Mouse (Mus musculus): Measurements from ENCODE around the gene Stra6l. TPM values are rescaled to one million over a fixed set of nuclear protein-coding genes. Genes with fewer than 3 reads are reported as not detected.
A peak's percentile ranks its signal among the peaks of the same experiment; 100 is the strongest.

Gene Stra6l
- total RNA-seq (2014; rRNA removed) (0.29 and 0.46 TPM in 2 replicates), polyA plus RNA-seq (2015; fragmentation: Nextera tagmentation; extraction: Ambion mirVana) (0.38 and 0.47 TPM in 2 replicates)

DNA sequence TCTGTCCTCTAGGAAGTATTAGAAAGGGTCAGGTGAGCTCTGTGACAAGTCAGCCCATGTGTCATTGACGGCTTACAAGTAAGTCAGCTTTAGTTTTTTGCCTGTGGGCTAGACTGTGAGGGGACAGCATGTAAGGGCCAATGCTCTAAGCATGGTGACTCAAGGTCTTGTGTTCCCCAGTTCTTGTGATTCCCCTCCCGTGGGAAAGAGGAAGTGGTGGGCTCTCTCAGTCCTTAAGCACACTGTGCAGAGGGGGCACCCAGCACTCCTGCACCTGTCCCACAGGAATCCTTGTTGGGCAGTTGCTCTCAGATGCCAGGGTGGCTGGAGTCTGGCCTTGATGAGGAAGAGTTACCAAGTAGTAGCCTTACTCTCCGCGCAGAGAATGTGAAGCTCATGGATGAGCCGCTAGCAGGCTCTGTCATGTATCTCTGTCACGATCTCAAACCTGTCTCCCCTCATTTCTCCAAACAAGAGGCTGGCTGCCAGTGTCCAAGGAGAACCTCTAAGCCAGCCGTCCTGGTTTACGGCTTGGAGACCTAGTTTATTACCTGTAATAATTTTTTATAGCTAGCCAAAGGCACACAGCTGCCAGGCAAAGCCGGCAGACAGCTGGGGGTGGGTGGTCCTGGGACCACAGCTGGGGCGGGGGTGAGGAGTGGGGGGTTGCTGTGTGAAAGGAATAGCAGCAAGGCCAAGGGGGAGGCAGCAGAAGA, at the start of gene Stra6l:
Gene Stra6l (plus strand): TSS at position 556 of the 716 bp plus-strand sequence.
- ATAC-seq (no peak), DNase-seq (no peak)
- H3K9me3 ChIP-seq (ENCODE audit: low read length): no peaks in the 10 kb centered on the region
- no peaks in the 10 kb centered on the region for H3K27me3 ChIP-seq (ENCODE audit: insufficient read depth, low read length)
- WGBS: 77% methylated on average over 10 of the region's 10 CpGs
- no peak within 1 kb of the TSS for H3K27ac ChIP-seq (ENCODE audit: low read depth, low read length)
- H3K4me3 ChIP-seq (ENCODE audit: low read depth, low read length): no peak within 1 kb of the TSS
- no peak within 1 kb of the TSS for H3K9ac ChIP-seq
- H3K4me1 ChIP-seq (ENCODE audit: insufficient read depth): no peaks in the 10 kb centered on the region
- H3K4me2 ChIP-seq (ENCODE audit: low read depth): no peak within 1 kb of the TSS
- TF ChIP-seq CTCF (IDR thresholded peaks at IDR 0.05; ENCODE audit: low read depth): no peak
- no peaks in the 10 kb centered on the region for H3K36me3 ChIP-seq (ENCODE audit: insufficient read depth)

DNA sequence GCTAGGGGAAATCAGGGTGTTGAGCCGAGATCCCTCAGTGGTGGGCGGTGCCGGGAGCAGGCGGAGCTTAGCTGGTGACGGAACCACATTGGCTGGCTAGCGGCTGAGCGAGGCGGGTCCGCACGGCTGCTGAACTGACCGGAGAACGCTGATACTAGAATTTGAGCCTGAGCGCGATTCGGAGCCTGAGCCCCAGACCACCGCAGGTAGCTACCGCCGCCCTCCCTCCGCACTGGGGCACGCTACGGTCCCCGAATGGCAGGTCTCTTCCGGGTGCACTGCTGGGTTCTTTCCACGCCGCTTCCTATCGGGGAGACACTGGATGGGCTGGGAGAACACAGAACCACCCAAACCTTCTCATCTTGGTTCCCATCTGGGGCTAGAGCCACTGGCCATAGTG, 49.5 kb upstream of the Stra6l start, which contains the start of gene Aldh1b1:
Gene Aldh1b1 (plus strand): TSS at position 59 of the 400 bp plus-strand sequence.
- peak within 1 kb of the TSS; percentile 79 for H3K4me2 ChIP-seq (ENCODE audit: low read depth)
- TF ChIP-seq CTCF (IDR thresholded peaks at IDR 0.05; ENCODE audit: low read depth): no peak

DNA sequence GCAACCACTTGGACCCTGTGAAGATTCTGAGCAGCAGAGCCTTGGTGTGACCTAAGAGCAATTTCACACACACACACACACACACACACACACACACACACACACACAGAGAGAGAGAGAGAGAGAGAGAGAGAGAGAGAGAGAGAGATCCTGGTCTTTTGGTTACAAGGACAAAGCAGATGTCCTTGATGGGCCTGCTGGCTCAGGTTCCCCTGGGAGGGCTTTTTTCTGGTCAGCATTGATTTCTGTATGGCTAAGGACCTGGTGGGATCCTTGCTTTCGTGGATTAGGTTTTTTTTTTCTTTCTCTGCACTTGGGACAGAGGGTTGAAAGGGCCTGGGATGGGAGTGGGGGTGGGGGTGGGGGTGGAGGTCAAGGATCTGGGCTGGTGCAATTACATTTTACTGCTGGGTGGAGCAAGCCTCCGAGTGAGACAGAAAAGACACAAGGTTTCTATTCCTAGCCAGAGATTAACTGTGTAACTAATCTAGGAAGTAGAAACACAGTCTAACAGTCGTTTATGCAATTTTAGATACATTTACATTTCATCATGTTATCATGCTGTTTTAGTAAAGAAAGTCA, 48.4 kb upstream of the Stra6l start:
- Histone ChIP-seq H3K9ac (no peak overlapping the region), H3K27me3 (ENCODE audit: insufficient read depth, low read length) (no peaks in the 10 kb centered on the region), H3K4me2 (ENCODE audit: low read depth) (peak overlapping the region; percentile 79), H3K9me3 (ENCODE audit: low read length) (no peaks in the 10 kb centered on the region), H3K36me3 (ENCODE audit: insufficient read depth) (peaks cover 15% of the 10 kb centered on the region), H3K27ac (ENCODE audit: low read depth, low read length) (no peak overlapping the region), H3K4me3 (ENCODE audit: low read depth, low read length) (no peak overlapping the region), H3K4me1 (ENCODE audit: insufficient read depth) (peaks cover 20% of the 10 kb centered on the region)
- no peak for TF ChIP-seq CTCF (IDR thresholded peaks at IDR 0.05; ENCODE audit: low read depth)
- DNase-seq (no peak), ATAC-seq (no peak)
- 43% methylated on average over 3 of the region's 3 CpGs for WGBS

More for the DNA sequence above, 49.5 kb upstream of the Stra6l start, which contains the start of gene Aldh1b1:
- Histone ChIP-seq H3K27ac (ENCODE audit: low read depth, low read length) (peak within 1 kb of the TSS; percentile 59), H3K4me1 (ENCODE audit: insufficient read depth) (peaks cover 20% of the 10 kb centered on the region), H3K4me3 (ENCODE audit: low read depth, low read length) (peak within 1 kb of the TSS; percentile 55), H3K27me3 (ENCODE audit: insufficient read depth, low read length) (no peaks in the 10 kb centered on the region), H3K9ac (peak within 1 kb of the TSS; percentile 61), H3K9me3 (ENCODE audit: low read length) (no peaks in the 10 kb centered on the region), H3K36me3 (ENCODE audit: insufficient read depth) (peaks cover 15% of the 10 kb centered on the region)
- ATAC-seq: peak; percentile 90
- peak; percentile 86 for DNase-seq
- WGBS: under 1% methylated on average over 26 of the region's 26 CpGs

DNA sequence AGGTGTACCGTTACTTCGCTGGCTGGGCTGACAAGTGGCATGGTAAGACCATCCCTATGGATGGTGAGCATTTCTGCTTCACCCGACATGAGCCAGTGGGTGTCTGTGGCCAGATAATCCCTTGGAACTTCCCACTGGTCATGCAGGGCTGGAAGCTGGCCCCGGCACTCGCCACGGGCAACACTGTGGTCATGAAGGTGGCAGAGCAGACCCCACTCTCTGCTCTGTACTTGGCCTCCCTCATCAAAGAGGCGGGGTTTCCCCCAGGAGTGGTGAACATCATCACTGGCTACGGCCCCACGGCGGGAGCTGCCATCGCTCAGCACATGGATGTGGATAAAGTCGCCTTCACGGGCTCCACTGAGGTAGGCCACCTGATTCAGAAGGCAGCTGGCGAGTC, 45.6 kb upstream of the Stra6l start:
- WGBS: 94% methylated on average over 14 of the region's 14 CpGs
- H3K27me3 ChIP-seq (ENCODE audit: insufficient read depth, low read length): no peaks in the 10 kb centered on the region
- ATAC-seq (no peak), DNase-seq (no peak)
- peaks cover 19% of the 10 kb centered on the region for H3K36me3 ChIP-seq (ENCODE audit: insufficient read depth)
- H3K4me3 ChIP-seq (ENCODE audit: low read depth, low read length): no peak overlapping the region
- no peak overlapping the region for H3K4me2 ChIP-seq (ENCODE audit: low read depth)
- no peak for TF ChIP-seq CTCF (IDR thresholded peaks at IDR 0.05; ENCODE audit: low read depth)
- H3K4me1 ChIP-seq (ENCODE audit: insufficient read depth): peaks cover 13% of the 10 kb centered on the region; the same call in 1 of the 2 replicates
- no peak overlapping the region for H3K9ac ChIP-seq
- H3K9me3 ChIP-seq (ENCODE audit: low read length): no peaks in the 10 kb centered on the region
- H3K27ac ChIP-seq (ENCODE audit: low read depth, low read length): no peak overlapping the region

DNA sequence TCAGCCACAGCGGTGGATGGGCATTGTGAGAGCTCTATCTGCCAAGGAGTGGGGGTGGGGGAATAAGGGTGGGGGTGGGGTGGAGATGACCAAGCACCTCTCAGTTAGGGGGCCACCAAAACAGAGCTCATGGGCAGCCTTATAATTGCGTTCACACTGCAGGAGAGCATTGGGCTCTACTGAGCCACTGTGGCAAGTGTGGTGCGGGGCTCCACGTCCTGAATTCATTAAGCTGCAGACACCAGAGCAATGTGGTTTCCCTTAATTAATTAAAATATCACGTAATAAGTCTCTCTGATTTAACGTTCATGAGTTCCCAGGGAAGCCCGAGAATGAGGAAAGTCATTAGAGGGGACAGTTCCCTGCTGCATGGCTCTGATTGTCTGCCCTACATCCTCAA, 40.4 kb upstream of the Stra6l start:
- no peak for ATAC-seq
- Histone ChIP-seq H3K4me3 (ENCODE audit: low read depth, low read length) (no peak overlapping the region), H3K36me3 (ENCODE audit: insufficient read depth) (peaks cover 38% of the 10 kb centered on the region), H3K4me2 (ENCODE audit: low read depth) (no peak overlapping the region), H3K9ac (no peak overlapping the region), H3K9me3 (ENCODE audit: low read length) (no peaks in the 10 kb centered on the region), H3K4me1 (ENCODE audit: insufficient read depth) (no peaks in the 10 kb centered on the region), H3K27me3 (ENCODE audit: insufficient read depth, low read length) (no peaks in the 10 kb centered on the region), H3K27ac (ENCODE audit: low read depth, low read length) (no peak overlapping the region)
- DNase-seq: no peak
- 13% methylated on average over 7 of the region's 7 CpGs for WGBS
- no peak for TF ChIP-seq CTCF (IDR thresholded peaks at IDR 0.05; ENCODE audit: low read depth)

DNA sequence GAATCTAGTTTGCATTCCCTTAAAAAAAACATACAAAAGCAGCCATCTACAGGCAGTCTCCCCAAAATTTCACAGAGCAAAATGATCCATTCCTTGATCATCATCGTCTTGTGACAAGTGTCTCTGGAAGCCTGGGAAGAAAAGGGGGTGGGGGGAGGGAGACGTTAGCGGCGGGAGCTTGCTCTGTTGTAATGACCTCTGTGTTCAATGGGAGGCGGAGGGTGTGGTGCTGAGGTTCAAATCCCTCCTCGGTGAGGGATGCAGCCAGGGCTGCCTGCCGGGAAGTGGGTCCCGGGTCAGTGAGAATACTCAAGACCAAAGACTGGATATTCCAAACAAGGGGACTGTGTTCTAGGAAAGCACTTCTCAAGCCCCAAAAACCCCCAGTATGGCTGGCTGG, 37.2 kb upstream of the Stra6l start:
- no peak for ATAC-seq
- no peak for DNase-seq
- H3K27me3 ChIP-seq (ENCODE audit: insufficient read depth, low read length): no peaks in the 10 kb centered on the region
- H3K36me3 ChIP-seq (ENCODE audit: insufficient read depth): peaks cover 45% of the 10 kb centered on the region
- H3K9me3 ChIP-seq (ENCODE audit: low read length): no peaks in the 10 kb centered on the region
- H3K4me2 ChIP-seq (ENCODE audit: low read depth): no peak overlapping the region
- H3K4me1 ChIP-seq (ENCODE audit: insufficient read depth): no peaks in the 10 kb centered on the region
- no peak overlapping the region for H3K27ac ChIP-seq (ENCODE audit: low read depth, low read length)
- TF ChIP-seq CTCF (IDR thresholded peaks at IDR 0.05; ENCODE audit: low read depth): no peak
- 18% methylated on average over 8 of the region's 8 CpGs for WGBS
- no peak overlapping the region for H3K4me3 ChIP-seq (ENCODE audit: low read depth, low read length)
- no peak overlapping the region for H3K9ac ChIP-seq

DNA sequence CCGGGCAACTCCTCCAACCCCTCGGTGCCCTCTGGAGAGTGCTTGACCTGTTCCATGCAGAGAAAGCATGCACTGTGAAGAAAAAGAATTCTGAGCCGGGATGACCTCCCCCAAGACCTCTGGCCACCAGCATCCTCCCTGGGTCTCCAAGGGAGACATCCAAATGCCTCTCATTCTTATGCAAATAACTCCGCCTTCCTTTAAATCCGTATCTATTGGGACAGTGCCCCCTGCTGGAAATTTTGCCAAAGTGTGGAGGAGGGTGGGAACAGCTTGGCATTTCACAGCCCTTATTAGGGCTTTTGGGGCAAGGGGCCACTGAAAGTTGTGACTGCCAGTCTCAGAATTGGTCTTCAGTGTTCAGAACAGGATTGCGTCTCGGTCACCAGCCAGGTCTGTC, 32.9 kb upstream of the Stra6l start:
- no peak for ATAC-seq

More for the DNA sequence above, 32.9 kb upstream of the Stra6l start:
- no peak overlapping the region for H3K4me3 ChIP-seq (ENCODE audit: low read depth, low read length)
- WGBS: 17% methylated on average over 7 of the region's 7 CpGs
- H3K4me1 ChIP-seq (ENCODE audit: insufficient read depth): peaks cover 19% of the 10 kb centered on the region
- H3K27ac ChIP-seq (ENCODE audit: low read depth, low read length): no peak overlapping the region
- no peaks in the 10 kb centered on the region for H3K9me3 ChIP-seq (ENCODE audit: low read length)
- H3K36me3 ChIP-seq (ENCODE audit: insufficient read depth): peaks cover 29% of the 10 kb centered on the region
- H3K9ac ChIP-seq: no peak overlapping the region
- no peak overlapping the region for H3K4me2 ChIP-seq (ENCODE audit: low read depth)
- H3K27me3 ChIP-seq (ENCODE audit: insufficient read depth, low read length): no peaks in the 10 kb centered on the region
- peak; percentile 79 for TF ChIP-seq CTCF (IDR thresholded peaks at IDR 0.05; ENCODE audit: low read depth)
- peak; percentile 81 for DNase-seq
